Mouse (Mus musculus): ENCODE measurements around the gene Pxn.

- TF ChIP-seq CTCF (IDR thresholded peaks at IDR 0.05; ENCODE audit: borderline replicate concordance, insufficient read depth, low read depth, low read length) (no peak), POLR2A (IDR thresholded peaks at IDR 0.05; ENCODE audit: borderline replicate concordance, insufficient read depth, low read length) (no peak)
Observed at GRCm38 (mm10) chr5:115521553-115522461, 15.3 kb downstream of the Pxn start.

All from cerebellum, adult 2 months (tissue).